Mouse (Mus musculus): ENCODE measurements around the gene Adal. TPM values are rescaled to one million over a fixed set of nuclear protein-coding genes. Genes with fewer than 3 reads are reported as not detected.

Adal gene
- total RNA-seq, 1 experiment: 14.8 TPM

- Histone ChIP-seq H3K9ac (ENCODE audit: insufficient read depth, low read depth, low read length, poor library complexity, severe bottlenecking) (no peak overlapping the region), H3K4me1 (ENCODE audit: control insufficient read depth in 2 of 2, insufficient read depth in 2 of 2, low read length in 2 of 2, poor library complexity in 1 of 2) (no peaks in the 10 kb centered on the region; a peak in 1 of 4 replicates), H3K27ac (ENCODE audit: insufficient read depth, low read depth, low read length, poor library complexity, severe bottlenecking) (no peak overlapping the region), H3K4me3 (ENCODE audit: insufficient read depth in 1 of 2, low read depth in 1 of 2, low read length in 2 of 2, poor library complexity in 1 of 2, severe bottlenecking in 1 of 2) (no peak overlapping the region), H3K9me3 (ENCODE audit: control insufficient read depth, insufficient read depth, low read depth, low read length) (no peaks in the 10 kb centered on the region), H3K36me3 (ENCODE audit: control insufficient read depth, insufficient read depth, low read length, poor library complexity, severe bottlenecking) (peaks cover 2% of the 10 kb centered on the region; the same call in 1 of the 2 replicates)
- no peak for DNase-seq (ENCODE audit: low read depth, low spot score)
- in situ Hi-C loops (cut with MboI; ENCODE audit: low sequenced_read_pairs in 2 of 2, unreplicated experiment in 2 of 2): no loop called here
- no peak for TF ChIP-seq CHD2 (IDR thresholded peaks at IDR 0.05; ENCODE audit: low read depth, low read length)
- TF ChIP-seq MAFK (IDR thresholded peaks at IDR 0.05; ENCODE audit: insufficient read depth, low read depth, low read length): no peak
- TF ChIP-seq ZNF384 (IDR thresholded peaks at IDR 0.05; ENCODE audit: low read depth, low read length): no peak
- TF ChIP-seq HCFC1 (IDR thresholded peaks at IDR 0.05; ENCODE audit: borderline replicate concordance, insufficient read depth, low read length): no peak
- TF ChIP-seq ZC3H11A (IDR thresholded peaks at IDR 0.05; ENCODE audit: borderline replicate concordance, low read depth, low read length): no peak
Observed at GRCm38 (mm10) chr2:121132822-121133221, 7.4 kb upstream of the Adal start.

DNA sequence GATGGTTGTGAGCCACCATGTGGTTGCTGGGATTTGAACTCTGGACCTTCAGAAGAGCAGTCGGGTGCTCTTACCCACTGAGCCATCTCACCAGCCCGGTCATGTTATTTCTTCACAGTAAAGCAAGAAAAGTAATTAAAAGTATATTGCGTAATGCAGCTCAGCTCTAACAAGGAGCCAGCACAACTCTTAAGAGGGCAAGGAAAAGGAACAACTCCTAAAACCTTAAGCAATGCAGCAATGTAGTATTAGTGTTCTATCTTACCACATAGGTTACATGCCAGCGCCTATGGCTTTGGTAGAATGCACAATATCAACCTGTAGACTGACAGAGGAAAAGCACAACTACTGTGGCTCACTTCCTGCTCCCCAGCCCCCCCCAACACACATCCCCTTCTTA, 2.9 kb upstream of the Adal start:
- H3K4me3 ChIP-seq (ENCODE audit: insufficient read depth in 1 of 2, low read depth in 1 of 2, low read length in 2 of 2, poor library complexity in 1 of 2, severe bottlenecking in 1 of 2): no peak overlapping the region
- H3K36me3 ChIP-seq (ENCODE audit: control insufficient read depth, insufficient read depth, low read length, poor library complexity, severe bottlenecking): peaks cover 6% of the 10 kb centered on the region; the same call in 1 of the 2 replicates
- H3K9me3 ChIP-seq (ENCODE audit: control insufficient read depth, insufficient read depth, low read depth, low read length): no peaks in the 10 kb centered on the region
- no peak overlapping the region for H3K27ac ChIP-seq (ENCODE audit: insufficient read depth, low read depth, low read length, poor library complexity, severe bottlenecking)
- no peak overlapping the region for H3K9ac ChIP-seq (ENCODE audit: insufficient read depth, low read depth, low read length, poor library complexity, severe bottlenecking)
- in situ Hi-C loops (cut with MboI; ENCODE audit: low sequenced_read_pairs in 2 of 2, unreplicated experiment in 2 of 2): no loop called here
- TF ChIP-seq MAFK (IDR thresholded peaks at IDR 0.05; ENCODE audit: insufficient read depth, low read depth, low read length): no peak
- no peak for TF ChIP-seq CHD2 (IDR thresholded peaks at IDR 0.05; ENCODE audit: low read depth, low read length)
- no peak for TF ChIP-seq HCFC1 (IDR thresholded peaks at IDR 0.05; ENCODE audit: borderline replicate concordance, insufficient read depth, low read length)
- no peak for TF ChIP-seq ZNF384 (IDR thresholded peaks at IDR 0.05; ENCODE audit: low read depth, low read length)
- TF ChIP-seq ZC3H11A (IDR thresholded peaks at IDR 0.05; ENCODE audit: borderline replicate concordance, low read depth, low read length): no peak
- no peak for DNase-seq (ENCODE audit: low read depth, low spot score)
- no peaks in the 10 kb centered on the region; a peak in 1 of 4 replicates for H3K4me1 ChIP-seq (ENCODE audit: control insufficient read depth in 2 of 2, insufficient read depth in 2 of 2, low read length in 2 of 2, poor library complexity in 1 of 2)

GRCm38 (mm10) chr2:121139266-121140017, 786 bp upstream of the Adal start:
- peak overlapping the region; percentile 78 to 83 for H3K4me3 ChIP-seq (ENCODE audit: insufficient read depth in 1 of 2, low read depth in 1 of 2, low read length in 2 of 2, poor library complexity in 1 of 2, severe bottlenecking in 1 of 2)
- DNase-seq (ENCODE audit: low read depth, low spot score): no peak
- H3K9ac ChIP-seq (ENCODE audit: insufficient read depth, low read depth, low read length, poor library complexity, severe bottlenecking): peak overlapping the region; percentile 96
- TF ChIP-seq ZNF384 (IDR thresholded peaks at IDR 0.05; ENCODE audit: low read depth, low read length): no peak
- TF ChIP-seq CHD2 (IDR thresholded peaks at IDR 0.05; ENCODE audit: low read depth, low read length): no peak
- TF ChIP-seq ZC3H11A (IDR thresholded peaks at IDR 0.05; ENCODE audit: borderline replicate concordance, low read depth, low read length): no peak
- TF ChIP-seq HCFC1 (IDR thresholded peaks at IDR 0.05; ENCODE audit: borderline replicate concordance, insufficient read depth, low read length): no peak
- no peak for TF ChIP-seq MAFK (IDR thresholded peaks at IDR 0.05; ENCODE audit: insufficient read depth, low read depth, low read length)
- H3K4me1 ChIP-seq (ENCODE audit: control insufficient read depth in 2 of 2, insufficient read depth in 2 of 2, low read length in 2 of 2, poor library complexity in 1 of 2): no peaks in the 10 kb centered on the region; a peak in 1 of 4 replicates
- H3K9me3 ChIP-seq (ENCODE audit: control insufficient read depth, insufficient read depth, low read depth, low read length): no peaks in the 10 kb centered on the region
- peak overlapping the region; percentile 87 for H3K27ac ChIP-seq (ENCODE audit: insufficient read depth, low read depth, low read length, poor library complexity, severe bottlenecking)
- in situ Hi-C loops (cut with MboI; ENCODE audit: low sequenced_read_pairs in 2 of 2, unreplicated experiment in 2 of 2): no loop called here
- peaks cover 10% of the 10 kb centered on the region for H3K36me3 ChIP-seq (ENCODE audit: control insufficient read depth, insufficient read depth, low read length, poor library complexity, severe bottlenecking)

DNA sequence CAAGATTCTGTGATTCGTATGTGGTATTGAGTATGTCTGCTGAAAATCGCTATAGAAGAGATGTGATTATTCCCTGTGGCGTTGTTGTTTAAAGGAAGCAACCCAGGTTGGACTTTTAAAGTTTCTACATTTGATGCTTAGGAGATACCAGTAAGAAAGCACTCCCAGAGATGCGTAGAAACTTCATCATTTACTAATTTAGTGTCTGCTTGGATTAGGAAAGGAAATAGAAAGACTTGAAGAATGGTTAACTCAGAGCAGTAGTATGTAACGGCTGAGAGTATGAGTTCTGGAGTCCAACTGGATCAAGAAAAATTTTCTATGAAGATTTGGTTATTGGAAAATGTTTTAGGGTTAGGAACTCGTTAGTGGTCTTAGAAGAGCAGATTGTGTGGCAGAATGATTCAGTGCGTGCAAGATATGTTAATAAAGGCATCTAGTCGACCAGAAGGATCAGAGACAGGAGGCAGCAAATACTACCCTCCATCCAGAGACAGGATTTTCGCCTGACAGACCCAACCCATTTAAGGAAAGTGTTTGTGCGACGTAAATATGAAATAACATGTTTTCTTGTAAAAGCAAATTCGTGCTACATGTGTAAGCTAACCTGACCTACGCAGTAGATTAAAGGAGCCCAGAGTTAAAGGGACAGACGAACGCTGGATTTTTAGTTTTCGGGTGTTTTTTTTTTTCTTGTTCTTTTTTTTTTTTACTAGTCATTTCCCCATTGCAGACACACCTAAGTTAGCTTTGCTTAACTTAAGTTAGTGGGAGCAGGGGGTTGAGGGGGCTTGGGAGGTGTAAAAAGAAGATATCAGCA, 1.2 kb downstream of the Adal start:
- no peak for DNase-seq (ENCODE audit: low read depth, low spot score)
- H3K4me1 ChIP-seq (ENCODE audit: control insufficient read depth in 2 of 2, insufficient read depth in 2 of 2, low read length in 2 of 2, poor library complexity in 1 of 2): no peaks in the 10 kb centered on the region; a peak in 1 of 4 replicates
- in situ Hi-C loops (cut with MboI; ENCODE audit: low sequenced_read_pairs in 2 of 2, unreplicated experiment in 2 of 2): no loop called here
- H3K9ac ChIP-seq (ENCODE audit: insufficient read depth, low read depth, low read length, poor library complexity, severe bottlenecking): peak overlapping the region; percentile 65; the same call in 1 of the 2 replicates
- no peaks in the 10 kb centered on the region for H3K9me3 ChIP-seq (ENCODE audit: control insufficient read depth, insufficient read depth, low read depth, low read length)
- no peak overlapping the region; the same call in 1 of the 2 replicates for H3K27ac ChIP-seq (ENCODE audit: insufficient read depth, low read depth, low read length, poor library complexity, severe bottlenecking)
- H3K4me3 ChIP-seq (ENCODE audit: insufficient read depth in 1 of 2, low read depth in 1 of 2, low read length in 2 of 2, poor library complexity in 1 of 2, severe bottlenecking in 1 of 2): peak overlapping the region; percentile 61 to 75
- TF ChIP-seq HCFC1 (IDR thresholded peaks at IDR 0.05; ENCODE audit: borderline replicate concordance, insufficient read depth, low read length): no peak
- no peak for TF ChIP-seq CHD2 (IDR thresholded peaks at IDR 0.05; ENCODE audit: low read depth, low read length)
- TF ChIP-seq ZNF384 (IDR thresholded peaks at IDR 0.05; ENCODE audit: low read depth, low read length): no peak
- peaks cover 10% of the 10 kb centered on the region for H3K36me3 ChIP-seq (ENCODE audit: control insufficient read depth, insufficient read depth, low read length, poor library complexity, severe bottlenecking)

Measured in ES-E14 (cell line).